Mouse (Mus musculus) inflammation-experienced regulatory T-cells (primary cell): ENCODE measurements around the gene Retsat. TPM values are rescaled to one million over a fixed set of nuclear protein-coding genes. Genes with fewer than 3 reads are reported as not detected.

ENCODE experiments used
- polyA plus RNA-seq, 2 experiments: library from polyadenylated mRNA; unstranded; fragments of 100-300 nt; shearing (Covaris generic); gene quantifications; one replicate each; pipeline ENCODE4 v1.2.1; 2017

The Retsat gene
- polyA plus RNA-seq: 1 to 10 TPM; 4.5 to 6.3 TPM

DNA sequence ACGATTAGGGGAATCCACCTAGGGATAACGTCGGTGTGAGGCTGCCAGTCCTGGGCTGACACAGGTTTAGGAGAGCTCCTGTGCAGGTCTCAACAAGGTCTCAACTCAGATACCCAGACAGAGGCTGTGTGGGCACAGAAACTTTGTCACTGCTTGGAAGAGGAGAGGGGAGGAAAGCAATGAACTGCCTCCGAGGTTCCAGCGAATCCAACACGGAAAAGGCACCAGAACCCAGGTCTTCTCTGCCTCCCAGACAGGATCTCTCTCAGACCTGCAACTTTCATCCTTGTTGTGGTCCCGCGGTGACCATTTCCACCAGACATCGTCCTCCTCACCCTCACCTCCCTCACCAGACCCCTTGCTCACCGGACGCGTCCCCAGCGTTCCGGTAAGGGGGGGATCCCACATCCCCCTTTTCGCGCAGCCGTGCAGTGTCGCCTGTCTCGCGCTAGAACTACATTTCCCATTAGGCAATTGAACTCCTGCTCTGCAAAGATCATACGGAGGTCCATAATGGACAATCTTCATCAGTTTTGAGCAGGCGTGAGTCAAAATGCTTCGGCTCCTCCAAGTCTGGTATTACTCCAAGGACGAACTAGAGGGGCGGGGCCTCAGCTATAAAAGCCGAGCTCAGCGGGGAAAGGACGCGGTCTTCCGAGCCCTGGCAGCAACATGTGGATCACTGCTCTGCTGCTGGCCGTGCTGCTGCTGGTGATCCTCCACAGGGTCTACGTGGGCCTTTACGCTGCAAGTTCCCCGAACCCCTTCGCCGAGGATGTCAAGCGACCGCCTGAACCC is at the start of gene Retsat, which contains the start of gene Elmod3:
Gene Retsat, plus strand, starts transcription at position 520 of the 798 bp plus-strand sequence.
Gene Elmod3, minus strand, starts transcription at position 458 of the 798 bp plus-strand sequence.

DNA sequence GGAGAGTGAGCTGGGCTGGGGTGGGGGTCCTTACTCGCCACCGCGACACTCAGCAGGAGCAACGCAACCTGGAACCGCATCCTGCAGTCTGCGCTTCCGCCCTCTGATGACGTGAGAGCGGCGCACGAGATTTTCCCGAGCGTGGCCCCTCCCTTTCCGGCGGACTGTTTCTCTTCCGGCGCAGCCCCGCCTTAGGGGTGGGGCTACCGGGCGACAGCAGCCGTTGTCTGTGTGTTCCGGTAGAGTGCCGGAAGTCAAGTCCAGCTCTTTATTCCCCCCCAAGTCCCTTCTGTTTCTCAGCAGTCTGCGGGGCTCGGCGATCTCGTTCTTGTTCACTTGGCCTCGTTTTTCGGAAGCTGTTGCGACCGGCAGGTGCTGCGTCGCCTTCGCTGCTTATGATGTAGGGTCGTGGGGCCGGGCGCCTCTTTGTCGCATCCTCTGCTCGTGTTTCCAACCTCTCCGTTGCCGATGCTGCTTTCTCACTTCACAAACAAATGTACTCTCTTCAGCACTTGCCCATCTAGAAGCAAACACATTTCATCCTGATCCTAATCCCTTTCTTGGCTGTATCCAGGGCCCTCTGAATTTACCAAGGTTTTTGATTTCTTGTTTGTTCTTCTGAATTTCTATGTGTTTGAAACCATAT is 18.5 kb downstream of the Retsat start, which contains the start of gene Tgoln1:
Gene Tgoln1, minus strand, starts transcription at position 358 of the 646 bp plus-strand sequence.

Other genes with a start within 250 kb of the Retsat start
- gene Tmem150a, start 243.0 kb upstream of the Retsat start, polyA plus RNA-seq: under 1 TPM; 0.20 to 0.32 TPM
- gene Rnf181, start 231.5 kb upstream of the Retsat start, polyA plus RNA-seq: 100 to 1,000 TPM; 139 to 142 TPM
- 10 to 100 TPM; 50.2 to 64.6 TPM for gene Vamp5, start 218.0 kb upstream of the Retsat start, polyA plus RNA-seq
- 100 to 1,000 TPM; 240 to 267 TPM for gene Vamp8, start 207.8 kb upstream of the Retsat start, polyA plus RNA-seq
- 10 to 100 TPM in 1 of 2 experiments, 1 to 10 TPM in 1; 9.8 to 13.1 TPM for gene Ggcx, start 184.2 kb upstream of the Retsat start, polyA plus RNA-seq
- 100 to 1,000 TPM; 318 to 501 TPM for gene Mat2a, start 158.9 kb upstream of the Retsat start, polyA plus RNA-seq
- 1 to 10 TPM in 1 of 2 experiments, not detected in 1; 1.1 TPM for gene Sh2d6, start 76.8 kb upstream of the Retsat start, polyA plus RNA-seq
- 100 to 1,000 TPM; 390 to 765 TPM for gene Capg, start 54.1 kb upstream of the Retsat start, polyA plus RNA-seq
- 10 to 100 TPM; 23.4 to 25.3 TPM for gene Elmod3, start 62 bp upstream of the Retsat start, polyA plus RNA-seq
- gene Tgoln1, start 18.5 kb downstream of the Retsat start, polyA plus RNA-seq: 100 to 1,000 TPM; 112 to 144 TPM
- gene Tcf7l1, start 190.8 kb downstream of the Retsat start, polyA plus RNA-seq: 1 to 10 TPM in 1 of 2 experiments, under 1 TPM in 1; 0.66 to 1.1 TPM